Mouse (Mus musculus): Measurements from ENCODE around the gene Nlk. TPM values are rescaled to one million over a fixed set of nuclear protein-coding genes. Genes with fewer than 3 reads are reported as not detected.

Nlk gene
- polyA plus RNA-seq, 1 experiment from 2014 or later: 30.0 TPM

- Histone ChIP-seq H3K4me2 (ENCODE audit: low read length) (no peak overlapping the region), H3K4me3 (replicated peaks; ENCODE audit: low read depth, low read length) (no peak overlapping the region), H3K36me3 (ENCODE audit: control insufficient read depth, insufficient read depth, low read length) (no peaks in the 10 kb centered on the region), H3K27me3 (ENCODE audit: control insufficient read depth, insufficient read depth, low read length) (no peaks in the 10 kb centered on the region), H3K27ac (replicated peaks; ENCODE audit: low read depth, low read length) (no peak overlapping the region), H3K4me1 (ENCODE audit: control insufficient read depth, insufficient read depth, low read length) (no peaks in the 10 kb centered on the region), H3K9ac (replicated peaks; ENCODE audit: low read length) (no peak overlapping the region), H3K9me3 (ENCODE audit: control insufficient read depth, low read length) (no peaks in the 10 kb centered on the region)
- ATAC-seq (ENCODE audit: low FRiP score, low TSS enrichment): no peak
- DNase-seq: no peak
- WGBS: 79% methylated on average over 3 of the region's 3 CpGs
Observed at GRCm38 (mm10) chr11:78628871-78629270, 68.3 kb downstream of the Nlk start.

GRCm38 (mm10) chr11:78624377-78624776, 72.8 kb downstream of the Nlk start:
- Histone ChIP-seq H3K9me3 (ENCODE audit: control insufficient read depth, low read length) (no peaks in the 10 kb centered on the region), H3K4me2 (ENCODE audit: low read length) (no peak overlapping the region), H3K36me3 (ENCODE audit: control insufficient read depth, insufficient read depth, low read length) (no peaks in the 10 kb centered on the region), H3K27ac (replicated peaks; ENCODE audit: low read depth, low read length) (no peak overlapping the region), H3K4me3 (replicated peaks; ENCODE audit: low read depth, low read length) (no peak overlapping the region), H3K9ac (replicated peaks; ENCODE audit: low read length) (no peak overlapping the region), H3K4me1 (ENCODE audit: control insufficient read depth, insufficient read depth, low read length) (no peaks in the 10 kb centered on the region), H3K27me3 (ENCODE audit: control insufficient read depth, insufficient read depth, low read length) (no peaks in the 10 kb centered on the region)
- no peak for ATAC-seq (ENCODE audit: low FRiP score, low TSS enrichment)
- WGBS: 81% methylated on average over 3 of the region's 3 CpGs
- no peak for DNase-seq

GRCm38 (mm10) chr11:78621926-78622325, 75.2 kb downstream of the Nlk start:
- H3K9me3 ChIP-seq (ENCODE audit: control insufficient read depth, low read length): no peaks in the 10 kb centered on the region
- H3K4me1 ChIP-seq (ENCODE audit: control insufficient read depth, insufficient read depth, low read length): no peaks in the 10 kb centered on the region
- H3K4me3 ChIP-seq (replicated peaks; ENCODE audit: low read depth, low read length): no peak overlapping the region
- H3K9ac ChIP-seq (replicated peaks; ENCODE audit: low read length): no peak overlapping the region
- no peak overlapping the region for H3K27ac ChIP-seq (replicated peaks; ENCODE audit: low read depth, low read length)
- H3K4me2 ChIP-seq (ENCODE audit: low read length): no peak overlapping the region
- DNase-seq: no peak
- no peaks in the 10 kb centered on the region for H3K27me3 ChIP-seq (ENCODE audit: control insufficient read depth, insufficient read depth, low read length)
- peaks cover 3% of the 10 kb centered on the region; the same call in 1 of the 2 replicates for H3K36me3 ChIP-seq (ENCODE audit: control insufficient read depth, insufficient read depth, low read length)
- ATAC-seq (ENCODE audit: low FRiP score, low TSS enrichment): no peak

- Histone ChIP-seq H3K4me2 (ENCODE audit: low read length) (no peak overlapping the region), H3K9me3 (ENCODE audit: control insufficient read depth, low read length) (no peaks in the 10 kb centered on the region), H3K36me3 (ENCODE audit: control insufficient read depth, insufficient read depth, low read length) (peaks cover 3% of the 10 kb centered on the region; the same call in 1 of the 2 replicates), H3K9ac (replicated peaks; ENCODE audit: low read length) (no peak overlapping the region), H3K27me3 (ENCODE audit: control insufficient read depth, insufficient read depth, low read length) (no peaks in the 10 kb centered on the region), H3K4me3 (replicated peaks; ENCODE audit: low read depth, low read length) (no peak overlapping the region), H3K27ac (replicated peaks; ENCODE audit: low read depth, low read length) (no peak overlapping the region), H3K4me1 (ENCODE audit: control insufficient read depth, insufficient read depth, low read length) (no peaks in the 10 kb centered on the region)
- ATAC-seq (ENCODE audit: low FRiP score, low TSS enrichment) (no peak), DNase-seq (no peak)
- 98% methylated on average over 3 of the region's 3 CpGs for WGBS
Observed at GRCm38 (mm10) chr11:78620179-78620578, 77.0 kb downstream of the Nlk start.

GRCm38 (mm10) chr11:78611273-78611672, 85.9 kb downstream of the Nlk start:
- Histone ChIP-seq H3K4me3 (replicated peaks; ENCODE audit: low read depth, low read length) (no peak overlapping the region), H3K9ac (replicated peaks; ENCODE audit: low read length) (no peak overlapping the region), H3K9me3 (ENCODE audit: control insufficient read depth, low read length) (no peaks in the 10 kb centered on the region), H3K4me2 (ENCODE audit: low read length) (no peak overlapping the region), H3K4me1 (ENCODE audit: control insufficient read depth, insufficient read depth, low read length) (no peaks in the 10 kb centered on the region), H3K27ac (replicated peaks; ENCODE audit: low read depth, low read length) (no peak overlapping the region), H3K27me3 (ENCODE audit: control insufficient read depth, insufficient read depth, low read length) (no peaks in the 10 kb centered on the region), H3K36me3 (ENCODE audit: control insufficient read depth, insufficient read depth, low read length) (no peaks in the 10 kb centered on the region)
- no peak for ATAC-seq (ENCODE audit: low FRiP score, low TSS enrichment)
- DNase-seq: no peak

GRCm38 (mm10) chr11:78609657-78610056, 87.5 kb downstream of the Nlk start:
- no peaks in the 10 kb centered on the region for H3K27me3 ChIP-seq (ENCODE audit: control insufficient read depth, insufficient read depth, low read length)
- no peak overlapping the region for H3K9ac ChIP-seq (replicated peaks; ENCODE audit: low read length)
- DNase-seq (no peak), ATAC-seq (ENCODE audit: low FRiP score, low TSS enrichment) (no peak)
- 74% methylated on average over 4 of the region's 4 CpGs for WGBS
- no peaks in the 10 kb centered on the region for H3K36me3 ChIP-seq (ENCODE audit: control insufficient read depth, insufficient read depth, low read length)
- no peaks in the 10 kb centered on the region for H3K4me1 ChIP-seq (ENCODE audit: control insufficient read depth, insufficient read depth, low read length)
- H3K9me3 ChIP-seq (ENCODE audit: control insufficient read depth, low read length): no peaks in the 10 kb centered on the region
- H3K27ac ChIP-seq (replicated peaks; ENCODE audit: low read depth, low read length): no peak overlapping the region
- no peak overlapping the region for H3K4me2 ChIP-seq (ENCODE audit: low read length)
- H3K4me3 ChIP-seq (replicated peaks; ENCODE audit: low read depth, low read length): no peak overlapping the region

- no peak for DNase-seq
- H3K36me3 ChIP-seq (ENCODE audit: control insufficient read depth, insufficient read depth, low read length): no peaks in the 10 kb centered on the region
- no peak overlapping the region for H3K9ac ChIP-seq (replicated peaks; ENCODE audit: low read length)
- H3K27ac ChIP-seq (replicated peaks; ENCODE audit: low read depth, low read length): no peak overlapping the region
- H3K4me2 ChIP-seq (ENCODE audit: low read length): no peak overlapping the region
- no peak for ATAC-seq (ENCODE audit: low FRiP score, low TSS enrichment)
- H3K4me1 ChIP-seq (ENCODE audit: control insufficient read depth, insufficient read depth, low read length): no peaks in the 10 kb centered on the region
- WGBS: 93% methylated on average over 1 of the region's 1 CpGs
- no peak overlapping the region for H3K4me3 ChIP-seq (replicated peaks; ENCODE audit: low read depth, low read length)
- no peaks in the 10 kb centered on the region for H3K27me3 ChIP-seq (ENCODE audit: control insufficient read depth, insufficient read depth, low read length)
- H3K9me3 ChIP-seq (ENCODE audit: control insufficient read depth, low read length): no peaks in the 10 kb centered on the region
Observed at GRCm38 (mm10) chr11:78604826-78605225, 92.3 kb downstream of the Nlk start.

GRCm38 (mm10) chr11:78602781-78603180, 94.4 kb downstream of the Nlk start:
- DNase-seq (no peak), ATAC-seq (ENCODE audit: low FRiP score, low TSS enrichment) (no peak)
- no peak overlapping the region for H3K9ac ChIP-seq (replicated peaks; ENCODE audit: low read length)
- WGBS: 94% methylated on average over 3 of the region's 3 CpGs
- no peaks in the 10 kb centered on the region for H3K27me3 ChIP-seq (ENCODE audit: control insufficient read depth, insufficient read depth, low read length)
- H3K36me3 ChIP-seq (ENCODE audit: control insufficient read depth, insufficient read depth, low read length): no peaks in the 10 kb centered on the region
- H3K4me1 ChIP-seq (ENCODE audit: control insufficient read depth, insufficient read depth, low read length): no peaks in the 10 kb centered on the region
- no peaks in the 10 kb centered on the region for H3K9me3 ChIP-seq (ENCODE audit: control insufficient read depth, low read length)
- H3K4me2 ChIP-seq (ENCODE audit: low read length): no peak overlapping the region
- H3K4me3 ChIP-seq (replicated peaks; ENCODE audit: low read depth, low read length): no peak overlapping the region
- no peak overlapping the region for H3K27ac ChIP-seq (replicated peaks; ENCODE audit: low read depth, low read length)

- Histone ChIP-seq H3K27ac (replicated peaks; ENCODE audit: low read depth, low read length) (no peak overlapping the region), H3K4me1 (ENCODE audit: control insufficient read depth, insufficient read depth, low read length) (no peaks in the 10 kb centered on the region), H3K27me3 (ENCODE audit: control insufficient read depth, insufficient read depth, low read length) (no peaks in the 10 kb centered on the region), H3K36me3 (ENCODE audit: control insufficient read depth, insufficient read depth, low read length) (no peaks in the 10 kb centered on the region), H3K9me3 (ENCODE audit: control insufficient read depth, low read length) (no peaks in the 10 kb centered on the region), H3K4me3 (replicated peaks; ENCODE audit: low read depth, low read length) (no peak overlapping the region), H3K9ac (replicated peaks; ENCODE audit: low read length) (no peak overlapping the region), H3K4me2 (ENCODE audit: low read length) (no peak overlapping the region)
- ATAC-seq (ENCODE audit: low FRiP score, low TSS enrichment): no peak
- DNase-seq: no peak
- WGBS: 91% methylated on average over 4 of the region's 4 CpGs
Observed at GRCm38 (mm10) chr11:78600926-78601590, 96.1 kb downstream of the Nlk start.

All from midbrain, embryonic 14.5 days (tissue).